Mouse (Mus musculus) heart, embryonic 11.5 days (tissue): ENCODE results near the gene Maml2. TPM values are rescaled to one million over a fixed set of nuclear protein-coding genes. Genes with fewer than 3 reads are reported as not detected.

ENCODE experiments used
- ATAC-seq: fragments of 200-750 bp; cut with Nextera tagmentation; replicated peaks from 2 replicates; pipeline ENCODE4 v1.8.0; 2017; ENCODE audit warnings: moderate library complexity; ENCODE audit not compliant: insufficient number of reproducible peaks, low FRiP score, low TSS enrichment
- H3K27ac ChIP-seq: fragments of 300-500 bp; sonication (generic); 2 replicates; pipeline ENCODE4 v1.5.1; 2014; ENCODE audit warnings: mild to moderate bottlenecking, low read depth, low read length
- H3K27me3 ChIP-seq: fragments of 300-500 bp; sonication (generic); 2 replicates; pipeline ENCODE4 v1.6.1; 2014; ENCODE audit warnings: mild to moderate bottlenecking, low read length, mixed read lengths; ENCODE audit not compliant: control insufficient read depth, insufficient read depth
- H3K36me3 ChIP-seq: fragments of 300-500 bp; sonication (generic); 2 replicates; pipeline ENCODE4 v1.6.1; 2014; ENCODE audit warnings: mild to moderate bottlenecking, low read length, moderate library complexity, mixed read lengths; ENCODE audit not compliant: control insufficient read depth, insufficient read depth
- H3K4me1 ChIP-seq: fragments of 300-500 bp; sonication (generic); 2 replicates; pipeline ENCODE4 v1.6.1; 2014; ENCODE audit warnings: low read length; ENCODE audit not compliant: control insufficient read depth, insufficient read depth
- H3K4me2 ChIP-seq: fragments of 300-500 bp; sonication (generic); 2 replicates; pipeline ENCODE4 v1.6.1; 2014; ENCODE audit warnings: mild to moderate bottlenecking, moderate library complexity
- H3K4me3 ChIP-seq: fragments of 300-500 bp; sonication (generic); 2 replicates; pipeline ENCODE4 v1.5.1; 2014; ENCODE audit warnings: low read depth, low read length
- H3K9ac ChIP-seq: fragments of 300-500 bp; sonication (generic); 2 replicates; pipeline ENCODE4 v1.6.1; 2014; ENCODE audit warnings: mild to moderate bottlenecking, low read depth, low read length, moderate library complexity
- H3K9me3 ChIP-seq: fragments of 300-500 bp; sonication (generic); replicated peaks from 2 replicates; pipeline ENCODE4 v1.6.1; 2016; ENCODE audit warnings: low read length; ENCODE audit not compliant: control insufficient read depth
- WGBS: fragments of 180-500 bp; shearing (Covaris S2); extraction: QIAGEN DNeasy Blood & Tissue Kit; methylation state at CpG from one replicate; pipeline ENCODE4 v1.1.7; 2014; ENCODE audit not compliant: insufficient replicate concordance; 5-methylcytosine and 5-hydroxymethylcytosine counted together
- polyA plus RNA-seq: library from polyadenylated mRNA; unstranded; fragments of >200 nt; fragmentation: Nextera tagmentation; extraction: Ambion mirVana; gene quantifications from 2 replicates; pipeline ENCODE4 v1.2.1, GENCODE M21; 2014

Maml2 gene
- polyA plus RNA-seq, 1 experiment from 2014 or later, result 9.1 TPM

- H3K4me1 ChIP-seq, result peaks cover 28% of the 10 kb centered on the region
- H3K4me2 ChIP-seq, result no peak overlapping the region
- no peak overlapping the region for H3K27ac ChIP-seq
- H3K4me3 ChIP-seq, result no peak overlapping the region
- no peak for ATAC-seq
- no peak overlapping the region for H3K9ac ChIP-seq
- WGBS, result 56% methylated on average over 5 of the region's 5 CpGs
- H3K9me3 ChIP-seq, result no peaks in the 10 kb centered on the region
- H3K27me3 ChIP-seq, result no peaks in the 10 kb centered on the region
- H3K36me3 ChIP-seq, result no peaks in the 10 kb centered on the region
Observed at GRCm38 (mm10) chr9:13694293-13694692, 396.5 kb downstream of the Maml2 start.

GRCm38 (mm10) chr9:13697041-13697811 lies 399.5 kb downstream of the Maml2 start:
- ATAC-seq, result no peak
- no peaks in the 10 kb centered on the region for H3K27me3 ChIP-seq
- no peaks in the 10 kb centered on the region for H3K36me3 ChIP-seq
- no peak overlapping the region for H3K4me3 ChIP-seq
- H3K27ac ChIP-seq, result no peak overlapping the region
- WGBS, result 77% methylated on average over 4 of the region's 4 CpGs
- no peaks in the 10 kb centered on the region for H3K9me3 ChIP-seq
- peaks cover 17% of the 10 kb centered on the region for H3K4me1 ChIP-seq
- H3K4me2 ChIP-seq, result no peak overlapping the region
- H3K9ac ChIP-seq, result no peak overlapping the region

- H3K27me3 ChIP-seq, result no peaks in the 10 kb centered on the region
- no peaks in the 10 kb centered on the region for H3K9me3 ChIP-seq
- 90% methylated on average over 4 of the region's 4 CpGs for WGBS
- H3K9ac ChIP-seq, result no peak overlapping the region
- no peak overlapping the region for H3K4me2 ChIP-seq
- ATAC-seq, result no peak
- H3K4me3 ChIP-seq, result no peak overlapping the region
- H3K4me1 ChIP-seq, result peaks cover 22% of the 10 kb centered on the region
- H3K27ac ChIP-seq, result no peak overlapping the region
- H3K36me3 ChIP-seq, result no peaks in the 10 kb centered on the region
Observed at GRCm38 (mm10) chr9:13697869-13698268, 400.1 kb downstream of the Maml2 start.

GRCm38 (mm10) chr9:13699061-13699780 lies 401.5 kb downstream of the Maml2 start:
- Histone ChIP-seq H3K4me3 (no peak overlapping the region), H3K4me1 (peaks cover 26% of the 10 kb centered on the region), H3K9me3 (no peaks in the 10 kb centered on the region), H3K4me2 (no peak overlapping the region), H3K36me3 (no peaks in the 10 kb centered on the region), H3K9ac (no peak overlapping the region), H3K27me3 (no peaks in the 10 kb centered on the region), H3K27ac (no peak overlapping the region)
- ATAC-seq, result no peak
- WGBS, result 56% methylated on average over 14 of the region's 14 CpGs

- Histone ChIP-seq H3K9ac (no peak overlapping the region), H3K4me2 (no peak overlapping the region), H3K4me1 (peaks cover 22% of the 10 kb centered on the region), H3K4me3 (no peak overlapping the region), H3K27ac (no peak overlapping the region), H3K9me3 (no peaks in the 10 kb centered on the region), H3K36me3 (no peaks in the 10 kb centered on the region), H3K27me3 (no peaks in the 10 kb centered on the region)
- WGBS, result 75% methylated on average over 5 of the region's 5 CpGs
- ATAC-seq, result no peak
Observed at GRCm38 (mm10) chr9:13699781-13700116, 402.0 kb downstream of the Maml2 start.

- WGBS, result 84% methylated on average over 12 of the region's 12 CpGs
- Histone ChIP-seq H3K4me3 (no peak overlapping the region), H3K9me3 (no peaks in the 10 kb centered on the region), H3K36me3 (no peaks in the 10 kb centered on the region; the same call in 1 of the 2 replicates), H3K9ac (no peak overlapping the region), H3K27ac (no peak overlapping the region), H3K27me3 (no peaks in the 10 kb centered on the region), H3K4me1 (peaks cover 16% of the 10 kb centered on the region), H3K4me2 (no peak overlapping the region)
- no peak for ATAC-seq
Observed at GRCm38 (mm10) chr9:13701773-13702172, 404.0 kb downstream of the Maml2 start.

GRCm38 (mm10) chr9:13703100-13703499 lies 405.3 kb downstream of the Maml2 start:
- Histone ChIP-seq H3K4me1 (peaks cover 16% of the 10 kb centered on the region), H3K4me2 (0 out of 2 replicates have a peak overlapping the region, but pooled peaks have one; percentile 3), H3K9ac (no peak overlapping the region), H3K36me3 (no peaks in the 10 kb centered on the region; the same call in 1 of the 2 replicates), H3K9me3 (no peaks in the 10 kb centered on the region), H3K4me3 (no peak overlapping the region), H3K27me3 (no peaks in the 10 kb centered on the region), H3K27ac (peak overlapping the region; percentile 76)
- 29% methylated on average over 2 of the region's 2 CpGs for WGBS
- peak; percentile 78 for ATAC-seq

- 77% methylated on average over 4 of the region's 4 CpGs for WGBS
- H3K27ac ChIP-seq, result no peak overlapping the region
- no peaks in the 10 kb centered on the region; the same call in 1 of the 2 replicates for H3K36me3 ChIP-seq
- no peak overlapping the region for H3K9ac ChIP-seq
- no peaks in the 10 kb centered on the region for H3K9me3 ChIP-seq
- ATAC-seq, result no peak
- H3K4me2 ChIP-seq, result no peak overlapping the region
- peaks cover 16% of the 10 kb centered on the region for H3K4me1 ChIP-seq
- no peaks in the 10 kb centered on the region for H3K27me3 ChIP-seq
- H3K4me3 ChIP-seq, result no peak overlapping the region
Observed at GRCm38 (mm10) chr9:13704917-13705316, 407.2 kb downstream of the Maml2 start.
